Mouse (Mus musculus): Measurements from ENCODE around the gene Map3k1.

Gene Map3k1

DNA sequence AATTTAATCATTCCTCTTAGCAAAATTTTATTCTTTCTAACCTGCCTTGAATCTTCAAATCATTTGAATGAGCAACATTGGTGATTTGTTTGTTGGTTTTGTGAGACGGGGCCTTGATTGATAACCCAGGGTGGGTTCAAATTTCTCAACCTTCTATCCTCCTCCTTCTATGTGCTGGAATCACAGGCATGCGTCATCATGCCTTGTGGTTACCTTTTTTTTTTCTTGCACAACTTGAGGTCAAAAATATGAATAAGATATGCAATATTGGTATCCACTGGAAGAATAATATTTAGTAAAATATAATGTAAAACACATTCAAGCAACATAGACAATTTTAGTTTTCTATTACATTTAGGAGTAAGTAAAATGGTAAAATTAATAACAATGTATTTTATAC lies 3.9 kb upstream of the Map3k1 start:
- DNase-seq (ENCODE audit: low read depth, low spot score) = no peak

- DNase-seq (ENCODE audit: low read depth, low spot score) = no peak
Observed at GRCm38 (mm10) chr13:111810998-111811628, 2.3 kb upstream of the Map3k1 start.

DNA sequence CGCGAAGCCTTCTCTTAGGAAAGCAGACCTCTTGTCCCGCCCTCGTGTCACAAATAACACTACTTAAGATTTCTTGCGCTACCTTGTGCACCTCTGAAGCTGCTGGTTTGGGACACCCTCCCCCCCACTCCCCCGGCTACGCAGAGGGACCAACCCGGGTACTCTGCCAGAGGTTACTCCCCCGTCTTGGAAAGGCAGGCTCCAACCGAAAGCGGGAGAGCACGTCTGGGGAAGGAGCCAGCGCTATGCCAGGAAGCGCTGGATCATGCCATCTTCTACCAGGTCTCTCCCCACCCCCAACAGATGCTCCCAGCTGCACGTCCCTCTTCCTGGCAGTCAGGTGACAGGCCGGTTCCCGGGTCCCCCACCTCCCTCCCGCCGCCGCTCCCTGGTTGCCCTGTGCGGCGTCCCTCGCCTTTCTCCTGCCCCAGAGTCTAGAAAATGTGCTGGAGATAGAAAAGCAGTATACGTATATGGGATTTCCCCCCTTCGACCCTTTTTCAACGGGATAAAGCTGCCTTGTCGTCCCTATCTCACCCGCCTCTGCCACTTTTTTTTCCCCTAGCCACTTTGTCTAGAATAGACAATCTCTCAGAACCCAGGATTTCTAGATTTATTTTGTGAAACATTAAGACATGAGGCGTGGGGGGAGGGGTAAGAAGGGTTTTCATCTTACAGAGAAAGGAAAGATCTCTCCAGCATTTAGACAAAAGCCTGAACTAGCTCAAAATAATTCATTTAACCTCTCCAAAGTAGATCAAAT lies 854 bp upstream of the Map3k1 start:
- DNase-seq (ENCODE audit: low read depth, low spot score) = peak; percentile 86

DNA sequence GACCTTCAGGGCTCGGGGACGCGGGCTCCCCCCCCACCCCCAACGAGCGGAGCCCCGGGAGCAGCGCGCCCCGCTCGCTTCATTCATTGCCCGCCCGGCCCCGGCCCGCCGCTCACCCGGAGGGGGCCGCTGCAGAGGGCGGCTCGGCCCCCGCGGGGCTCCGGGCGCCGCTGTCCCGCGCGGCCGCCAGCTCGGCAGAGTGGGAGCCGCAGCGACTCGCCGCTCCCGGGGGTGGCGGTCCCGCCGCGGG lies 481 bp downstream of the Map3k1 start:
- DNase-seq (ENCODE audit: low read depth, low spot score) = no peak

DNA sequence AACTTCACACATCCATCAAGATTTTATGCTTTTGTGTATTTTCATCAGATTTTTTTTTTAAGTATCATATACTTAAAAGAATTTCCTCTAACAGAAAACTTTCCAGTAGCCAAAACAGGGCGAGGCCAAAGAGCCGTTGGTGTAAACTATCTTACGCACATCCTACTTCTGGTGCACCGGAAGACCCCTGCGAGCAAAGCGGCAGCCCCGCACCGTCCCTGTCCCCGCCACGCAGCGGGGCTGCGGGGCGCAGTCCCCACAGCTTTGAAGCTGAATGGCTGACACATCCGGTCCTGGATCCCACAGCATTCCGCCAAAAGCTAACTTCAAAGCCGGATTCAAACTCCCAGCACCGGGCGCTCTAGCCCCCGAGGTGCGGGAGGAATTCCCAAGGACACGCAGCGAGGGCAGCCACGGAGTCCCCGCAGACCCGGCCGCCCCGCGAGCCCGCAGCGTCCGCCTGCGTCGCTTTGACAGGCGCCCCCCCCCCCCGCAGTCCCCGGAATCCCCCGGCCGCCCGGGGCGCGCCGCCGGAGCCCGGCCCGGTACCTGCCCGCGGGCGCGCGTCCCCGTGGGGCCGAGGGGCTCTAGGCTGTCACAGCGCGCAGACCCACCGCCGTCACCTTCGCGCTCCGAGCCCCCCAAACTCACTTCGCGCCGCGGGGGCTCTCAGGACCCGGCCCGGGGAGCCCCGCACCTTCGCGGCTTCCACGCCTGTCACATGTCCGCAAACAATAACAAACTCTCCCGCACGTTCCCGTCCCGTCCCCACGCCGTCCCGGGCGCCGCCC lies 1.0 kb downstream of the Map3k1 start:
- peak; percentile 54 for DNase-seq (ENCODE audit: low read depth, low spot score)

GRCm38 (mm10) chr13:111807105-111807595 lies 1.6 kb downstream of the Map3k1 start:
- DNase-seq (ENCODE audit: low read depth, low spot score) = peak; percentile 32

GRCm38 (mm10) chr13:111805738-111806722 lies 2.8 kb downstream of the Map3k1 start:
- DNase-seq (ENCODE audit: low read depth, low spot score) = no peak

DNA sequence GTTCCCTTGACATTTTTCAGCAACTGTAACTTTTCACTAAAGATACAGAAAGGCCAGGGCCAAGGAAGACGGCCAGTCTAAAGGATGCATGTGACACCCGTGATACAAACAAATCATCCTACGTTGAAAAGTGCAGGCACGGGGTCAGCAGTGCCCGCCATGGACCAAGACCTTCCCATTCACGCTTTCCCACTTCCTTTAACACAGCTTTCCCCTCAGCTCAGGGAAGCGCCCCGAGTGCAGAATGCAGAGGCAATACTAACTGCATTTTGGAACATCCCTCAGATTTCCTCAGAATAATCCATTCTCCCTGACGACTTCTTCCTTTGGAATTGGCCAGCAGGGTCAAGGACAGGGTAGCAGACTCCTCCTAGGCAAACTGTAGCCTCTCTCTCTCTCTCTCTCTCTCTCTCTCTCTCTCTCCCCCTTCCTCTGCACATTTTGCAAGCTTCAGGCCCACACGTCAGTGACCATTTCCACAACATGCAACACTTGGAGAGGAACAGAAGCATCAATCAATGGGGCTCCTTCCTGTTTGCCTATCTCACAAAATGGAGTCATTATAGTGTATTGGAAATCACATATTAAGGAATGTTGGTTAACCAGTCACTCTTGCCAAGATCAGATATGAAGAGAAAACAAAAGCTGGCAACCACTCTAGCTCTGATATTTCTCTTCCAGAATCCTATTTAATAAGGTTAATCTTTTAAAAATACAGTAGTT lies 3.7 kb downstream of the Map3k1 start:
- no peak for DNase-seq (ENCODE audit: low read depth, low spot score)

DNA sequence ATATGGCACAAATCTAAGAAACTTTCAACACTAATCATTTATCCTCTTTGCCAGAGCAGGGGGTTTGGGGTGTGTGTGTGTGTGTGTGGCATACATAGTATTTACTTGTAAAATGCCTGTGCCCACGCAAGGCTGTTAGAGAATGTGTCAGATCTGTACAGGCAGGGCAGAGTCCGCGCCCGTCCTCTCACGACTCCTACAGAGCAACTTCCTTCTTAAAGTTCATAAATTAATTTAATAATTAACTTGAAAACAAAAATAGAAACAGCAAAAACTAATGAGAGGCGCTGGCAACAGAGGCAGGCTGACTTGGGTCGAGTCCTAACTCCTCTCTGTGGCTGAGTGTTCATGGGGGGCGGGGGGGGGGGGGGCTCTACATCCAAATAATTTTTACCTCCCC lies 4.6 kb downstream of the Map3k1 start:
- no peak for DNase-seq (ENCODE audit: low read depth, low spot score)

DNA sequence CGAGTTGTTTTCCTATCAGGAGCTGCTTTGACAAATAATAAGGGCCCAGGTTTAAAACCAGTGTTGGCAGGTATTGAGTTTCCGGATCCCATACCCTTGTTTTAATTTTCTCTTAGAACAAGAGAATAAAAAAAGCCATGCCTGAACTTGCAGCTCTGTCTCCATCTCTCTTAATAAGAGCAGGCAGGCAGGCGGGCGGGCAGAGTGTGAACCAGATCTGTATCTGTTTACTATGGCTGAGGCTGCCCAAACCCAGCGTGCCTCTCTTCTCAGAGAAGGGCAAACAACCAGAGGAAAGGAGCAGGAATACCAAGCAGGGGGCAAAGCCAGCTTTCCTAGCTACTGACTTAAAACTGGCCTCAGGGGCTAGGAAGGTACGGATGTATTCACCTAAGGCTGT lies 5.3 kb downstream of the Map3k1 start:
- DNase-seq (ENCODE audit: low read depth, low spot score) = no peak

GRCm38 (mm10) chr13:111802900-111803299 lies 5.9 kb downstream of the Map3k1 start:
- DNase-seq (ENCODE audit: low read depth, low spot score) = no peak

DNA sequence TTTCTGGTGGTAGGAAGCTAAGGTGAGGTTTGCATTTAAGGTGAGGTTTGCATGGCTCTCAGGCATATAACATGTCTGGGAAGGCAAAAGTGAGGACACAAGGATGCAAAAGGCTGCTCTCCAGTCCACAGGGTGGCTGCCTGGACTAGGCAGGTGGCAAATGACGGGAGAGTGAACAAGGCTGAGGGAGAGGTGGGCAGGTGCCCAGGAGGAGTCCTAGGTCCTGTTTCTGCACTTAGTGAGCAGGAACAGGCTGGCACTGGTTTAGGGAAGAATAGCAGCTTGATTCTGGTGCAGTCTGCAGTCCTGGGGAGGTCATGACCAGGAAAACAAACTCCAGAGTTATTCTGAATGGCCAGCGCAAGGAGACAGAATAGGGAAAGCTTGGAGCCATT lies 6.5 kb downstream of the Map3k1 start:
- DNase-seq (ENCODE audit: low read depth, low spot score) = no peak

GRCm38 (mm10) chr13:111801662-111802270 lies 7.0 kb downstream of the Map3k1 start:
- DNase-seq (ENCODE audit: low read depth, low spot score) = no peak

DNA sequence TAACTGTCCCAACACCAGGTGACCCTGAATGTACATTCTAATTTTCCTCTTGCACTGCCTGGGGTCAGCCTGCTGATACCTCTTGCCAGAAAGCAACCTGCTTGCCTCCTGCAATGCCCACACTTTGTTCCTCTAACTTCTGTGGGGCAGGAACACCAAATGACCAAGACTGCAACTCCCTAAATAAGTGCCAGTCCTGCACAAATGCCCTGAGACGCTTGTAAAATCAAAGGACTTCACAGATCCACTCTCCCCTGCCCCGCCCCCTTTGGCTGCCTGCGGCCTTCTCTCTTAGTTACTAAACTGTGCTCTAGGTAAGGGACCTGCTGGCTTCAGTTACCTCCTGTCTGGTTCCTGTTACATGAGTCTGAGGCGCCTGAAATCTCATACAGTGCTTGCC lies 7.9 kb downstream of the Map3k1 start:
- no peak for DNase-seq (ENCODE audit: low read depth, low spot score)

GRCm38 (mm10) chr13:111798044-111798443 lies 10.7 kb downstream of the Map3k1 start:
- no peak for DNase-seq (ENCODE audit: low read depth, low spot score)

- peak; percentile 83 for DNase-seq (ENCODE audit: low read depth, low spot score)
Observed at GRCm38 (mm10) chr13:111797021-111797420, 11.8 kb downstream of the Map3k1 start.

- no peak for DNase-seq (ENCODE audit: low read depth, low spot score)
Observed at GRCm38 (mm10) chr13:111796191-111796920, 12.4 kb downstream of the Map3k1 start.

DNA sequence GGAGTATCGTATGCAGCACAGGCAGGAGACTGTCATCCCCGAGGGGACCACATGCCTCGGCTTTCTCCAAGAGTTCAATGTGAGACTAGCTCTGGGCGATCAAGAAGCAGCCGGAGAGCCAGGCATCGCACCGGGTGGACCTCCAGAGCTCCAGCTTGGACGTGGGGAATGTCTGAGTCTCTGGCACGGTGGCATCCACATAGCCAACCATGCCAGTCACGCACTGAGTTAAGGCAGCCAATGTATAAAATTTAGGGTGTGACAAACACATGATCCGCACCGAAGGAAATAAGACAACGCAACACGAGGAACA lies 15.9 kb downstream of the Map3k1 start:
- no peak for DNase-seq (ENCODE audit: low read depth, low spot score)

DNA sequence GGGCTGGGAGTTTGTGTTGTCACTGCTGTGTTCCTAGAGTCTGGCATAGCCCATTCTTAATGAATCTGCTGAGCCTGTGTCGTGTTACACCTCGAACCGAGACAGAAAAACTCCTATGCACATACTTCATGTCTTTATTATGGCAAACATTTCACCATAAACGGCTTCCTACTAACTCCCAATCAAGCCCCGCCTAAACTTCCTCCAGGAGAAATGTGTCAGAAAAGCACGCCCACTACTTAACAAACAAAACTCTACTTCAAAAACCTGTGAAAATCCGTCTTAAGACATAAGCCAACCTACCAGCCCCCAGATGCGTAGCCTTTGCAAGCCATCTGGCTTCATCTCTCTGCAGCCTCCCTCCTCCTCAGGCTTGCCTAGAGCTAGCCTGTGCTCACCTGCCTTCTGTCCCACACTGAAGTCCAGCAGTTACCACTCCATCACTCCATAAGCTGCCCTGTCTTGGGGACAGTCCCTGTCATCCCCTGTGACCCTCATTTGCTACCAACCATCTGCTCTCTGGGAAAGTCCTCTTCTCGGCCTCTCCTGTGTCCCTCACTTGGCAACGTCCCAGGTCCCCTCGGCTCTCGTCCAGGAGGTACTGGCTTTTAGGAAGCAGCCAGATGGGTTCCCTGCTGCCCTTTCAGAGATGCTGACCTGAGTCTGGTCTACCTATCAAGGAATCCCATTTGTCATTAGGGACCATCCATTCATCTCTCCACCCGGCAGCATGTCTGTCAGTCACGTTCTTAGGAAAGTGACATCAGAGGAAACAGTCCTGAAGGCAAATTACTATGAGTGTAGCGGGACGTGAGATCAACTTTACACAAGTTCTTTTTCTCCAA lies 16.4 kb downstream of the Map3k1 start:
- no peak for DNase-seq (ENCODE audit: low read depth, low spot score)

All from R1 (cell line).